Comparison of ENCODE assay signal across 18 mouse cellular contexts in the genomic region with DNA sequence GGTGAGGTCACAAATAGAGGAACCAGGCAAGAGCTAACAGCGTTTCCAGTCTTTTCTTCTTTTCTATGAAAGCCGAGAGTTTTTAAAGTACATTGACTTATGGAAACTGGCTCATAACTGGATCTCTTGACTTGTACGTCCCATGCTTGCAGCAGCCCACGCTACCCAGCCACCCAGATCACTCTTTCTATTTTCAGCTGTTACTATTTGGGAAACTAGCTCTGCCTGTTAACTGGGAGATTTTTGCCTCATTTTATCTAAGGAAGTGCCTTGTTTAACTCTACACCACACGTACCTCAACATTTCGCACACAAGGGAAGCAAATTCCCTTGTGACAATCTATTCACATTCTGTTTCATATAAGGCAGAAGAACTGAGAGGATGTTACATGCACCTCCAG.
A peak's percentile ranks its signal among the peaks of the same experiment; 100 is the strongest.
DNase-seq lines count a peak whose midpoint lies in the region.
"Had no signal": no experiment of that assay in that cellular context is flagged by ENCODE, and none has a peak within 500 bp of the region (broad histone marks: within the 10 kb centered on the region; RNA-seq: fewer than 3 reads in every experiment).

No protein-coding gene starts in this region.

- H3K27ac ChIP-seq in forebrain, embryonic 10.5 days: no peak overlapping the region
- H3K27ac ChIP-seq: embryonic facial prominence, embryonic 10.5 days; gastrocnemius, adult 2 months; hindbrain, embryonic 10.5 days; hindbrain, embryonic 14.5 days had no signal

- no peaks in the 10 kb centered on the region for H3K9me3 ChIP-seq in forebrain, embryonic 10.5 days
- H3K9me3 ChIP-seq: embryonic facial prominence, embryonic 10.5 days; heart, embryonic 12.5 days; hindbrain, embryonic 10.5 days had no signal

- H3K36me3 ChIP-seq in forebrain, embryonic 10.5 days (replicated peaks): no peaks in the 10 kb centered on the region
- H3K36me3 ChIP-seq: embryonic facial prominence, embryonic 10.5 days; heart, embryonic 12.5 days; hindbrain, embryonic 10.5 days had no signal

- WGBS in forebrain, embryonic 10.5 days: 76% methylated on average over 6 of the region's 6 CpGs

- H3K27me3 ChIP-seq in forebrain, embryonic 10.5 days (ENCODE audit: poor library complexity, severe bottlenecking): peaks cover 33% of the 10 kb centered on the region
- H3K27me3 ChIP-seq: CH12.LX had no signal

- H3K4me1 ChIP-seq in forebrain, embryonic 10.5 days: peaks cover 15% of the 10 kb centered on the region
- H3K4me1 ChIP-seq: heart, embryonic 12.5 days had no signal

- H3K4me3 ChIP-seq in forebrain, embryonic 10.5 days: no peak overlapping the region
- H3K4me3 ChIP-seq: embryonic facial prominence, embryonic 10.5 days; gastrocnemius, adult 2 months; heart, embryonic 12.5 days; hindbrain, embryonic 10.5 days had no signal

- DNase-seq in layer of hippocampus, adult 11-12 months (ENCODE audit: low spot score): peak; percentile 12
- DNase-seq in layer of hippocampus, postnatal 14 days (ENCODE audit: low spot score in 2 of 2): no peak
- DNase-seq in left cerebral cortex, adult 9 months (ENCODE audit: low spot score in 2 of 2): peak; percentile 35 to 37
- DNase-seq in left cerebral cortex, adult 8-10 months (ENCODE audit: low spot score in 2 of 2): no peak
- DNase-seq in right cerebral cortex, postnatal 36 days (ENCODE audit: low spot score in 2 of 2): peak; percentile 32 to 67
- no peak for DNase-seq in right cerebral cortex, postnatal 4 days
- no peak for DNase-seq in forebrain, embryonic 10.5 days (ENCODE audit: extremely low spot score, low spot score)
- DNase-seq: adrenal gland, postnatal 14 days; cerebellum, adult 18-20 months; cerebellum, adult 9-11 months; cerebellum, postnatal 36 days; gastrocnemius, adult 2 months; gastrocnemius, postnatal 25 days had no signal

Comparison
In these comparisons a context has a peak if more than half of its experiments do, and no peak if none do; other contexts are left out.
1. DNase-seq: peak in layer of hippocampus, adult 11-12 months (single experiment), left cerebral cortex, adult 9 months (2 of 2) and right cerebral cortex, postnatal 36 days (2 of 2); none in layer of hippocampus, postnatal 14 days (0 of 2), left cerebral cortex, adult 8-10 months (0 of 2), right cerebral cortex, postnatal 4 days (single experiment) and forebrain, embryonic 10.5 days (single experiment).